Mouse (Mus musculus): ENCODE results near the gene Kcnj4.
A peak's percentile ranks its signal among the peaks of the same experiment; 100 is the strongest.

The Kcnj4 gene

GRCm38 (mm10) chr15:79533796-79534195 lies 28.8 kb upstream of the Kcnj4 start:
- Histone ChIP-seq H3K36me3 (ENCODE audit: insufficient read depth, low read length) (peaks cover 100% of the 10 kb centered on the region), H3K4me3 (replicated peaks; ENCODE audit: low read length) (0 out of 2 replicates have a peak overlapping the region, but pooled peaks have one; percentile 7), H3K4me1 (replicated peaks; ENCODE audit: low read depth, low read length) (peaks cover 92% of the 10 kb centered on the region), H3K27me3 (ENCODE audit: insufficient read depth, low read length) (no peaks in the 10 kb centered on the region), H3K9me3 (ENCODE audit: low read length) (no peaks in the 10 kb centered on the region)
- TF ChIP-seq CTCF (conservative IDR thresholded peaks at IDR 0.05; ENCODE audit: low read length) (no peak), POU5F1 (IDR thresholded peaks at IDR 0.05; ENCODE audit: borderline replicate concordance, low read length) (no peak), NANOG (IDR thresholded peaks at IDR 0.05; ENCODE audit: borderline replicate concordance, low read length) (no peak)

- Histone ChIP-seq H3K4me1 (replicated peaks; ENCODE audit: low read depth, low read length) (peaks cover 95% of the 10 kb centered on the region), H3K27me3 (ENCODE audit: insufficient read depth, low read length) (no peaks in the 10 kb centered on the region), H3K4me3 (replicated peaks; ENCODE audit: low read length) (no peak overlapping the region; the same call in 1 of the 2 replicates), H3K36me3 (ENCODE audit: insufficient read depth, low read length) (peaks cover 100% of the 10 kb centered on the region), H3K9me3 (ENCODE audit: low read length) (no peaks in the 10 kb centered on the region)
- TF ChIP-seq POU5F1 (IDR thresholded peaks at IDR 0.05; ENCODE audit: borderline replicate concordance, low read length) (no peak), CTCF (conservative IDR thresholded peaks at IDR 0.05; ENCODE audit: low read length) (no peak), NANOG (IDR thresholded peaks at IDR 0.05; ENCODE audit: borderline replicate concordance, low read length) (no peak)
Observed at GRCm38 (mm10) chr15:79529935-79530334, 24.9 kb upstream of the Kcnj4 start.

DNA sequence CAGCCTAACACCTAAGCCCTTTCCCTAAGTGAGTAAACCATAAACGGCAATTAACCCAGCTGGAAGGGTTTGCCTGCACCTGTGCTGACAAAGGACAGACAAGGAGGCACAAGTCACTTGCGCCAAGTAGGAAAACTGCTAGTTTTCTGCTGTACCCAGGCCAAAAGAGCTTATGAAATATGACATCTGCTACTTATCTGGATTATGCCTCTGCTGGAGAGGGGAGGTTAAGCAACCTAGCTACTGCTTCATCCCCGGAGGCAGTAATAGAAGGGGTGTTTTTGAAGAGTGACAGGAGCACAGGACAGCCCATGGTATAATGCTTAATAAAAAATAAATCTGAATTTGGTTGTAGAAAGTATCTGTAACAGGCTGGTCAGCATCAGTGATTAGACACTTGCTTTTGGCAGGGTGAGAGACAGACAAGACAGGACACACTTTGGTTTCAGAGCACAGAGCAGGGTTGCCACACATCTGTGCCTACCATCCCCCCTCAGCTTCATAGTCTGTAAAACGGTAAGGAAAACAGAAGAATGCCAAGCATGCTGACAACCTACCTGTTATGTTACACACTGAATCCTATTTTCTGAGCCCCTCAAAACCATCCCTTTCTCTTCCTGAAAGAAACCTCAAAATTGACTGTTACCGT lies 23.1 kb upstream of the Kcnj4 start:
- H3K9me3 ChIP-seq (ENCODE audit: low read length) = no peaks in the 10 kb centered on the region
- peaks cover 98% of the 10 kb centered on the region for H3K36me3 ChIP-seq (ENCODE audit: insufficient read depth, low read length)
- peaks cover 90% of the 10 kb centered on the region for H3K4me1 ChIP-seq (replicated peaks; ENCODE audit: low read depth, low read length)
- H3K4me3 ChIP-seq (replicated peaks; ENCODE audit: low read length) = no peak overlapping the region
- no peaks in the 10 kb centered on the region for H3K27me3 ChIP-seq (ENCODE audit: insufficient read depth, low read length)
- TF ChIP-seq CTCF (conservative IDR thresholded peaks at IDR 0.05; ENCODE audit: low read length) = no peak
- no peak for TF ChIP-seq NANOG (IDR thresholded peaks at IDR 0.05; ENCODE audit: borderline replicate concordance, low read length)
- no peak for TF ChIP-seq POU5F1 (IDR thresholded peaks at IDR 0.05; ENCODE audit: borderline replicate concordance, low read length)

- H3K27me3 ChIP-seq (ENCODE audit: insufficient read depth, low read length) = no peaks in the 10 kb centered on the region
- H3K36me3 ChIP-seq (ENCODE audit: insufficient read depth, low read length) = peaks cover 94% of the 10 kb centered on the region
- H3K4me1 ChIP-seq (replicated peaks; ENCODE audit: low read depth, low read length) = peaks cover 81% of the 10 kb centered on the region
- TF ChIP-seq CTCF (conservative IDR thresholded peaks at IDR 0.05; ENCODE audit: low read length) = no peak
- TF ChIP-seq NANOG (IDR thresholded peaks at IDR 0.05; ENCODE audit: borderline replicate concordance, low read length) = no peak
- H3K4me3 ChIP-seq (replicated peaks; ENCODE audit: low read length) = no peak overlapping the region
- no peaks in the 10 kb centered on the region for H3K9me3 ChIP-seq (ENCODE audit: low read length)
Observed at GRCm38 (mm10) chr15:79527192-79527591, 22.2 kb upstream of the Kcnj4 start.

DNA sequence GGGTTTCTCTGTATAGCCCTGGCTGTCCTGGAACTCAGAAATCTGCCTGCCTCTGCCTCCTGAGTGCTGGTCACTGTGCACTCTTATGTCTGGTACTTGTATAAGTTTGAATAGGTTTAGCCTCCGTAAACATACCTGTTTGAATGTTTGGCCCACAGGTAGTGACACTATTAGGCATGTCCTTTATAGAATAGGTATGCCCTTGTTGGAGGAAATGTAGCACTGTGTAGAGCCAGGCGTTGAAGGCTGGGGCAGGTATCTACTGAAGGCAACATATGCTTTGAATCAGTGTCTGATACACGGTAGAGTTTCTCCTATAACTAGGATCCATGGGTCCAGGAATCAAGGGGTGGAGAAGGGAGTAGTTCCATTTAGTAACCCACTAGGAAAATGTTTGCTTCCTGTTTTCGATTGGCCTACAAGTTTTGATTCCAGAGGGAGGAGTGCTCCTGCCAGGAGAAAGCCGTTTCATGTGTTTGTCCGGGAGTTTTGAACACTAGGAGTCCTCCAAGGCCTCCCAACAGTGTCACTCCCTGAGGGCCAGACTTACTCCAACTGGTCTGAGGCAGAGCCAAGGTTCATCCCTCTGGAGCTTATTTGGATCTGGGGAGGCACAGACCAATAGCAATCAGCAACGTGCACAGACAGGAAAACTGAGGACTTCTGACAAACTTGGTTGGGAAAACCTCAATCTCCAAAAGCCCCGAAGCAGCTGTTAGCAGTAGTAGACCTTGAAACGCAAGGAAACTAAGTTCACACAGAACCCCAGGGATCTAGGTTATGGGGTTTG lies 21.1 kb upstream of the Kcnj4 start:
- H3K9me3 ChIP-seq (ENCODE audit: low read length) = no peaks in the 10 kb centered on the region
- H3K4me1 ChIP-seq (replicated peaks; ENCODE audit: low read depth, low read length) = peaks cover 71% of the 10 kb centered on the region
- H3K27me3 ChIP-seq (ENCODE audit: insufficient read depth, low read length) = no peaks in the 10 kb centered on the region
- H3K4me3 ChIP-seq (replicated peaks; ENCODE audit: low read length) = no peak overlapping the region
- peaks cover 84% of the 10 kb centered on the region for H3K36me3 ChIP-seq (ENCODE audit: insufficient read depth, low read length)
- TF ChIP-seq POU5F1 (IDR thresholded peaks at IDR 0.05; ENCODE audit: borderline replicate concordance, low read length) (no peak), CTCF (conservative IDR thresholded peaks at IDR 0.05; ENCODE audit: low read length) (no peak)

DNA sequence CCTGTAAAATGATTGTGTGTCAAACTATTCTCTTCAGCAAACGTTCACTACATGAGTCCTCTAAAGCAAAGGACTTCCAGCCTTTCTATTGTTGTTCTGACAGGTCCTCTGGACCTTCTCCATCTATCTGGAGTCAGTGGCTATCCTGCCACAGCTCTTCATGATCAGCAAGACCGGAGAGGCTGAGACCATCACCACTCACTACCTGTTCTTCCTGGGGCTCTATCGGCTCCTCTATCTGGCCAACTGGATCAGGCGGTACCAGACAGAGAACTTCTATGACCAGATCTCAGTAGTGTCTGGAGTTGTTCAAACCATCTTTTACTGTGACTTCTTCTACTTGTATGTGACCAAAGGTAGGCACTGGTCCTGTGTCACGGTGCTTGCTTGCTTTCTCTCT lies 20.5 kb upstream of the Kcnj4 start:
- Histone ChIP-seq H3K27me3 (ENCODE audit: insufficient read depth, low read length) (no peaks in the 10 kb centered on the region), H3K9me3 (ENCODE audit: low read length) (no peaks in the 10 kb centered on the region), H3K4me3 (replicated peaks; ENCODE audit: low read length) (no peak overlapping the region), H3K4me1 (replicated peaks; ENCODE audit: low read depth, low read length) (peaks cover 73% of the 10 kb centered on the region), H3K36me3 (ENCODE audit: insufficient read depth, low read length) (peaks cover 78% of the 10 kb centered on the region)
- TF ChIP-seq NANOG (IDR thresholded peaks at IDR 0.05; ENCODE audit: borderline replicate concordance, low read length) (no peak), CTCF (conservative IDR thresholded peaks at IDR 0.05; ENCODE audit: low read length) (no peak), POU5F1 (IDR thresholded peaks at IDR 0.05; ENCODE audit: borderline replicate concordance, low read length) (no peak)

DNA sequence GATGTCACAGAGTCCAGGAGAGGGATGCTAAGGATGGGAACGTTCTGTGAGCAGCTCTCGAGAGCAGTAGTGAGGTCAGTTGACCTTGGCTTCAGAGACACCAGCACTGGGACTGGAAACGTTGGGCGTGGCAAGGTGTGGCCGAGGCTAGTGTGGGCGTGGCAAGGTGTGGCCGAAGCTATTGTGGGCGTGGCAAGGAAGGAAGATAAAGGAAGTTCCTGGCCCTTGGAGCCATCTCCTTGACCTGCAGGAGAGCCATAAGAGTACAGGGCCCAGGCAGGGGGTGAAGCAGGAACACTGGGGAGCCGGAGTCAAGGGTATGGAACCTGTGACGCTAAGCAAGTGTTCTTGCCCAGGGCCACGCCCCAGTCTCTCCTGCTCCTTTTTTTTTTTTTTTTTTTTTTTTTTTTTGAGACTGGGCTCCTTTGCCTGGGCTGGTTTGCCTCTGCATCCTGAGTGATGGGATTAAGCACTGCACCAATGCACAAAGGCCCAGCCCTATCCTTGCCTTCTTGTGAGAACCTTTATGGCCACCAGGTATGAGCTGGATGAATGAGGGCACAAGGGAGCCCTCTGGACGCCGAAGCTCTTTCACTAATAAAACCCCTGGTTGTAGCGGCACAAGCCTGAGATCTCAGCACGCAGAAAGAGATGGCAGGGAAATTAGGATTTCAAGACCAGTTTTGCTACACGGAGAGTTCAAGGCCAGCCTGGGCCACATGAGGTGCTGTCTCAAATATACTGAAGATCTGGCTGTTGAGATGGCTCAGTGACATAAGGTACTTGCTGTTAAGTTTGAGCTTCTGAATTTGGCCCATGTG lies 14.6 kb upstream of the Kcnj4 start:
- TF ChIP-seq NANOG (IDR thresholded peaks at IDR 0.05; ENCODE audit: borderline replicate concordance, low read length) = no peak
- no peak for TF ChIP-seq POU5F1 (IDR thresholded peaks at IDR 0.05; ENCODE audit: borderline replicate concordance, low read length)
- TF ChIP-seq CTCF (conservative IDR thresholded peaks at IDR 0.05; ENCODE audit: low read length) = no peak
- peaks cover 33% of the 10 kb centered on the region for H3K27me3 ChIP-seq (ENCODE audit: insufficient read depth, low read length)
- peaks cover 65% of the 10 kb centered on the region for H3K4me1 ChIP-seq (replicated peaks; ENCODE audit: low read depth, low read length)
- H3K36me3 ChIP-seq (ENCODE audit: insufficient read depth, low read length) = peaks cover 18% of the 10 kb centered on the region
- H3K9me3 ChIP-seq (ENCODE audit: low read length) = 0 out of 2 replicates have a peak, but pooled peaks cover 5% of the 10 kb centered on the region
- peak overlapping the region; percentile 13 for H3K4me3 ChIP-seq (replicated peaks; ENCODE audit: low read length)

DNA sequence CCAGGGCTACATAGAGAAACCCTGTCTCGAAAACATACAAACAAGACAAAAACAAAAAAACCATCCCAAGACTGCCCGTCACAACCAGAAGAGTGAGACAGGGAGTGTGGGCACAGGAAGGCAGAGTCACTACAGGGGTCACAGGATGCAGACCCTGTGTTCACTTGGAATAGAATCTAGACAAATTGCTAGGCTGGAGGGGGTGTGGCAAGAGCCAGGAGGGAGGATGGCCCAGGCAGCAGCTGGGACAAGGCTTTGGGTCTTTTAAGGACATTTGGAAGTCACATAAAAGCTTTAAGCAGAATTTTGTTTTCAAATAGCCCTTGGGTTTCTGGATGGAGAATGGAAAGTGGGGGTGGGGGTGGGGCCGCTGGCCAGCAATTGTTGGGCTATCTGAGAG lies 13.5 kb upstream of the Kcnj4 start:
- TF ChIP-seq POU5F1 (IDR thresholded peaks at IDR 0.05; ENCODE audit: borderline replicate concordance, low read length) (no peak), CTCF (conservative IDR thresholded peaks at IDR 0.05; ENCODE audit: low read length) (no peak)
- Histone ChIP-seq H3K27me3 (ENCODE audit: insufficient read depth, low read length) (peaks cover 44% of the 10 kb centered on the region), H3K36me3 (ENCODE audit: insufficient read depth, low read length) (peaks cover 10% of the 10 kb centered on the region), H3K4me3 (replicated peaks; ENCODE audit: low read length) (peak overlapping the region; percentile 26; the same call in 1 of the 2 replicates), H3K4me1 (replicated peaks; ENCODE audit: low read depth, low read length) (peaks cover 64% of the 10 kb centered on the region), H3K9me3 (ENCODE audit: low read length) (0 out of 2 replicates have a peak, but pooled peaks cover 6% of the 10 kb centered on the region)
